Mouse (Mus musculus) layer of hippocampus, postnatal 14 days (tissue): ENCODE results near the gene Tex36. TPM values are rescaled to one million over a fixed set of nuclear protein-coding genes. Genes with fewer than 3 reads are reported as not detected.

Experiments used
- DNase-seq, 2 experiments: peaks; one replicate each; pipeline ENCODE4 v3.0.0; 2021 to 2022; ENCODE audit warnings: low spot score in 2 of 2, mixed read lengths in 1 of 2
- long read RNA-seq, 2 experiments: library from polyadenylated mRNA; stranded (forward); transcript quantifications; one replicate each; pipeline ENCODE4 v2.0.0; 2021
- total RNA-seq, 2 experiments: library from RNA; stranded (reverse); gene quantifications; 2 replicates each; pipeline ENCODE4 v1.2.3; 2021

Tex36 gene
- not detected for total RNA-seq
- long read RNA-seq, experiment 1, result 0 reads
- long read RNA-seq, experiment 2, result 0 reads

DNA sequence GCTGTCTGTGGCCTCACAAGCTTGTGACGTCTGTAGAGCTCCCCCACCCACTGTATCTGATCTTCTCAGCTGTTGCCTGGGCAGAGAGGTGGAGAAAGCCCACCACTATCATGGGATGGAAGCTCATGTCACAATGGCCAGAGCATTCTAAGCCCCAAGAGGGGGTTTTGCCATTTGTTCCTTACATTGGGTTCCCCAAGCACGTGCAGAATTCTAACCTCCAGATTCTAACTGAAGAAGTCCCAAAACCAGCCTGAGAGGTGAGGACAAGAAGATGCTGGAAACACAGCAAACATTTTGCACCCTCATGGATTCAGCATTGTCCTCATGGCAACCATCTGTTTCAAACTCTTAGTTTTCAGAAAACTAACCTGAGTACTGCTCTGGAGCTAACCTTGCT, at the start of gene Tex36:
TSS of gene Tex36 (minus strand) at position 101 of the 400 bp plus-strand sequence.
- DNase-seq, result no peak

- DNase-seq, result no peak
Observed at GRCm38 (mm10) chr7:133645716-133646115, 43.8 kb upstream of the Tex36 start.

GRCm38 (mm10) chr7:133638821-133639220, 36.9 kb upstream of the Tex36 start:
- DNase-seq, result peak; percentile 16 to 69

- peak in 1 of 2 experiments; percentile 11 for DNase-seq
Observed at GRCm38 (mm10) chr7:133638306-133638705, 36.3 kb upstream of the Tex36 start.

DNA sequence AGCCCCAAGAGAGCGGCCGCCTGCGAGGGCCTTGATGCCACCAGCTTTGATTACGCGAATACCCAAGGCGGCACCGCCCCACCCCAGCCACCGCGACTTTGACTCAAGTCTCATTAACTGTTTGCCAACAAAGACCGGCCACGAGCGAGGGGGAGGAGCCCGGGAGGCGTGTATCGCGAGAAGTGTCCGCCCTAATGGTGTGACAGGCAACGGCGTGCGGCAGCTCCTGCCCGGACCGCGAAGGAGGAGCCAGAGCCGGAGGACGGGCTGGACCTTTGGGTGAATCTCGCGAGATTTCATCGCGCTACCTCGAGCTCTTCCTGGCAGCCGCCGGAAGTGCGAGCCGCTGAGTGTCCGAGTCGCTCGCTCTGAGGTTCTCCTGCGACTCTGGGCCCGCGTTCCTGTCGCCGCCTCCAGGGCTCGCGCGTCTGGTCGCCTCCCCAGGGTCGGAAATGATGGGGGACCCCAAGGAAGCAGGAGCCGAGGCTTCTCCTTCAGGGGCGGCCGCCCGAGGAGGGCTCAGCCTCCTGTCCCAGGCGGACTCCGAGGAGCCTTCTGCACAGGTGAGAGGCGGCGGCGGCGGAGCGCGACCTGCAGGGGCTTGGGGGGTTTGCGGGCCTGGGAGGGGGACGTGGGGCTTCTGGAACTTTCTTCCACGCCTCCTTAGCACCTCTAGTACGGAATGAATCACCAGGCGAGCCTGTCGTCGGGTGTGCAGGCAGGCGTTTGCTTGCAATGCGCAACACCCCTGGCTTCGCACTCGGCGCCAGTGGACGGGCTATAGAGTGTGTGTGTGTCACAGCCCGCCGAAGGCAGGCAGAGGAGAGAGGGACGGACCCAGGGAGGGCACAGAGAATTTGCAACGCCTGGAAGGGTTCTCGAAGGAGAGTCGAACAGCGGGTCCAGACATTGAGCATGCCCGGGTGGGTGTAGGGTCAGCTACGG, 35.7 kb upstream of the Tex36 start, which contains the start of gene Edrf1:
TSS of gene Edrf1 (plus strand) at position 183 of the 945 bp plus-strand sequence.
- DNase-seq, result peak; percentile 97

DNA sequence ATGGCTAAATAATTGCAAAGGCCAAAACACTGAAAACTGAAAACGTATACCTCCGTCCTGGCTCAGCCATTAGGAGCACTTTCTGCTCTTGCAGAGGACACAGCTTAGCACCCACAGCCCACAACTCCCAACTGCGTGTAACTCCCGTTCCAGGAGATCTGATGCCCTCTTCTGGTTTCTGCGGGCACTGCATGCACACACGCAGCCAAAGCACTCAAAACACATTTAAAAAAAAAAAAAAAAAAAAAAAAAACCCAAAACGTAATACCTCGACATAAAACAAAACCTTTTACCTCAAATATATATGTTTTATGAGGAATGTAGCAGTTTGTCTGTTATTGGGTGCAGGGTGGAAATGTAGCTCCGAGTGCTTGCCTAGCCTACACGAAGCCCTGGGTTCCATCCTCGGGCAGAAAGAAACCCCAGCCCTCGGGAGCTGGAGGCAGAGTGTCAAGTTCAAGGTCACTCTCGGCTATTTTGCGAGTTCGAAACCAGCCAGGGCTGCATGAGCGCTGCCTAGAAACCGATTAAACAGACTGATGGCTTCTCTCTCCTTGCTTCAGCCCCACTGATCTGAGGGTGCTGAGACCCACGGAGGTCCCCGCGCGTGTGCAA, 34.9 kb upstream of the Tex36 start:
- peak; percentile 92 to 93 for DNase-seq

DNA sequence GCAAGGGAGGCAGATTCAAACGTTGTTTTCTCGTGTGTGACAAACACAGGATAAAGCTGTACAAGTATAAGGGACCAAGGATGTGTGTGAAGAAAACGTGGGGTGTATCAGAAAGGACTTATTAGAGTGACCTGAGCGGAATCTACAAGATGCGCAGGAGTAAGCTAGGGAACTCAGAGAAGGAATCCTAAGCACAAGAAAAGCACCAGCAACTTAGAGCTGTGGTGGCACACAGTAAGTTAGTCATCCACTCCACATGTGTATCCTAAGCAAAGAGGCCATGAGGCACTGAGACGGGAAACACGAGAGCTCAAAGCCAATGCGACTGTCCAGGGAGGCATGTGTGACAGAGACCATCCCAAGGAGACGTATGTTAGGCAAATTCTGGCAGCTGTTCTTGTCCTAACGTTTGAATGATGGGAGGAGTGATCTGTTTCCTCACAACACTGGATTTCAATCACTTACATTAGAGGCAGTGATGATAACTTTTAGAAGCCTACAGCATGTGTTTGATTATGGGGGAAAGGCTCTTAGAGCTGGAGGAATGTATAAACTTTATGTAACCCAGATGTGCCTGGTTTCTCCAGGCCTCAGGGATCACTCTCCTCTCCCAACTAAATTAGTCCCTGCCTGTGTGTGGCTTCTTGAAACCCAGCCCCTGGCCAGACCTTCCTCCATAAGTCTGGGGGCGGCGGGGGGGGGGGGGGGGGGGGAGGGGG, 33.1 kb upstream of the Tex36 start:
- DNase-seq, result no peak

- DNase-seq, result peak; percentile 46 to 57
Observed at GRCm38 (mm10) chr7:133632476-133632875, 30.5 kb upstream of the Tex36 start.

- no peak for DNase-seq
Observed at GRCm38 (mm10) chr7:133630821-133631220, 28.9 kb upstream of the Tex36 start.

DNA sequence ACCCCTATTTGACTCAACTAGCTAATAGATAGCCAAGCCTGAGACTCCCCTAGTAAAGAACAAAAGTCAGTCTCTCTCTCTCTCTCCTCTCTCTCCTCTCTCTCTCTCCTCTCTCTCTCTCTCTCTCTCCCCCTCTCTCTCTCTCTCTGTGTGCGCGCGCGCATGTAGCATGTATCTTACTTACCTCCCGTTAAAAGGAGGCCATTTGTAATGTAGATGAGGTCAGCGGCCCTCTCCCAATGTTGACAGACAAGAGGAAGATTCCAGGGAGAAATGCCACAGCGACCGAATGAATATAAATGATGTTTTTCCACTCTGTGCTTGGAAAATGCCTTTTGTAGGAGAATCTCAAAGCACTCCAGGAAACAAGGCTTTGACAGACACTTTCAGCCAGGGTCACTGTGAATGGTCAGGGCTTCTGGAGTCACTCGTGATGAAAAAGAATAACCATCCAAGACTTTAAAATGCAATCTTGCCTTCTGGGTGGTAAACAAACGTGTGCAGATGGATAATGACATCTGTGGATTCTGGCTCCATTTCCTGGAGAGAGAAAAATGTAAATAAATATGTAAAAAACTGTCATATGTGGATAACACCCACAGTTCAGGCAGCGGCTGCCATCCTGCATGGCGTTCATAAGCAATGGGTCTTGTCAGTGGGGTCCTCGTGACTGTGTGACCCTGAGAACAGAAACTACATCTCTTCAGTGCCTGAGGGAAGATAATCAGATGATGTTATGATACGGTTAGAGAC, 25.4 kb upstream of the Tex36 start:
- peak in 1 of 2 experiments; percentile 53 for DNase-seq

- DNase-seq, result no peak
Observed at GRCm38 (mm10) chr7:133623226-133623625, 21.3 kb upstream of the Tex36 start.

- DNase-seq, result peak in 1 of 2 experiments; percentile 28
Observed at GRCm38 (mm10) chr7:133620721-133621120, 18.8 kb upstream of the Tex36 start.

GRCm38 (mm10) chr7:133612981-133613380, 11.0 kb upstream of the Tex36 start:
- no peak for DNase-seq

DNA sequence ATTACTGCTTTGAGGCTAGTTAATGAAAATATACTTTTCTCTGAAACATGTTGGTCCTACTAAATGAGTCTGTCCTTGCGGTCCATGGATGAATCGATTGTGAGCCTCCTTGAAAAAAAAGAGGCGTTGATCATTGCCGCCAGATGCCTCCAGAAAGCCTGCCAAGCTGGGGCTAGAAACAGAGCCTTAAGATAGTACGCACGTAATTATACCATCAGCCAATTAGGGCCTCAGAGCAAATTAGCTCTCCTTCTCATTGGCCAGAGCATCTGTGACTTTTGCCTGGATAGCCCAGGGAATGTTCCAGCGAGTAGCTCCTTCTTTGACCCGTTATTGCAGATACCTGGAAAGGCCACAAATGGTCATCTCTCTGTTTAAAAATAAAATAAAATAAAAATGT, 7.6 kb upstream of the Tex36 start:
- DNase-seq, result peak in 1 of 2 experiments; percentile 71

GRCm38 (mm10) chr7:133608631-133609340, 6.8 kb upstream of the Tex36 start:
- DNase-seq, result no peak

DNA sequence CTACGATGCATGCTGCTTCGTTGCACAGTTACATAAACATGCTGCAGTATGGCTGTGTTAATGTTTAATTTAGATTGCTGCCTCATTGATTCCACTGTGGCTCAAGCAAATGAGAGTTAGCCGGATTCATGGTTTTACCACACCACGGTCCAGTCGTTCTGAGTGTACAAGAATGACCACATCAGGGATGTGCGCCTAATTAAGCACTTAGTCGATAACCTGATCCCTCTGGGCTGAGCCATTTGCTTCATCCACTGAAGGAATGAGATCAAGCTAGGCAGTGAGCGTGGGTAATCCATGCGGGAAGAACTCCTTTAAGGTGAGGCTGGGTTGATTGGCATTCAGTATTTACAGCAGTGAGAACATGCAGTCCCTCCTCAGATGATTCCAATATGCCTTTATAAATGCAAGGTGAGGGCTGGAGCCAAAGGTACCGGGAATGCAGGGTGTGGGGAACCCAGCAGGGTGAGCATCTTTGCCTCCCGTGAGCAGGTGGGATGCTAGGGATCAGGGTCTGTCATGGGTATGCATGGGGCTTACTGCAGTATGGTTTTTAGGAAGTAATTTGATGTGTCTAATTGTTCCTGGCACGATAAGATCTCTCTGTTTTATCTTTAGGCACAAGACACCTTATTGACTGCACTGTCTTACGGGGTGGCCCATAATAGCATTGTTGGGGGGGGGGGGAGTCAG, 6.1 kb upstream of the Tex36 start:
- DNase-seq, result no peak

GRCm38 (mm10) chr7:133607331-133607730, 5.4 kb upstream of the Tex36 start:
- no peak for DNase-seq

GRCm38 (mm10) chr7:133604427-133605081, 2.6 kb upstream of the Tex36 start:
- no peak for DNase-seq

DNA sequence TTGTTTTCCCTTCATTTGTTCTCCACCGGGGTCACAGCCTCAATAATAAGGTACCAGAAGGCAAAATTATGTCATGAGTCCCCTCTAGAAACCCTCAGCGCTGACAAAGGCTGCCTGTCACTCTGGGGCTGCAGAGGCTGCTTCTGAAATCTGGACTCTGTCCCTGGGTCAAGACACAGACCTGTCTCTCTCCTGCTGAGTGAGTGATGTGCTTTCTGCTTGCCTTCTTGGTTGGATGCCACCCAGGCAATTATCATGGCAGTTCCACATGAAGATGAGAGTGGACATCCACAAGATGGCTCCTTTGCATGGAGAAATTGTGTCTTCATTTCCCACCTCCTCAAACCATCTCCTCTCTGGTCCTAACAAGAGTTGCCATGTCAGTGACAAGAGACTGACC, 1.2 kb upstream of the Tex36 start:
- no peak for DNase-seq
